Comparison of ENCODE assay signal across 13 mouse cellular contexts in the genomic region with DNA sequence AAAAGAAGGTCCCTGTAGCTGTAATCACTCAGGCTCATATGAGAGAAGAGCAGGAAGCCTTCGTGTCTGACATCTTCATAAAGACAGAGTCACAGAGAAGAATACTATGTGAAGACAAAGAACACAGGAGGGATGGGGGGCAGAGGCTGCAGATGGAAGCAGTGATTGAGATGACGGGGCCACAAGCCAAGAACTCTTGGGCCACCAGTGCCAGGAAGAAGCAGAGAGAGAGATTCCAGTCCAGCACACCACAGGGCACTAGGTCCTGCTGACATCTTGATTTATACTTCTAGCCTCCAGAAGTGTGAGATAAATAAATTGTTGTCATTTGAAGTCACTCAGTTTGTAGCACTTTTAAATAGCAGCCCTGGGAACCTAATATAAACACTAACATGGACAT.
"Had no signal": no experiment of that assay in that cellular context is flagged by ENCODE, and none has a peak within 500 bp of the region (broad histone marks: within the 10 kb centered on the region; RNA-seq: fewer than 3 reads in every experiment).

No protein-coding gene starts in this region.

- DNase-seq: gastrocnemius, adult 2 months; gastrocnemius, postnatal 10 days; gastrocnemius, postnatal 25 days; heart, adult 18-20 months; heart, postnatal 10 days; heart, postnatal 4 days; kidney, adult 18-20 months; kidney, adult 8-10 months; kidney, postnatal 10 days; kidney, postnatal 25 days; kidney, postnatal 4 days; liver; liver, embryonic 13.5 days had no signal
